Mouse (Mus musculus): ENCODE measurements around the gene Atg5.
"Not testable (repeated sequence)": the region's sequence is repeated elsewhere in the genome, so short reads cannot be mapped to it uniquely, and the experiment has no call there.

The Atg5 gene

DNA sequence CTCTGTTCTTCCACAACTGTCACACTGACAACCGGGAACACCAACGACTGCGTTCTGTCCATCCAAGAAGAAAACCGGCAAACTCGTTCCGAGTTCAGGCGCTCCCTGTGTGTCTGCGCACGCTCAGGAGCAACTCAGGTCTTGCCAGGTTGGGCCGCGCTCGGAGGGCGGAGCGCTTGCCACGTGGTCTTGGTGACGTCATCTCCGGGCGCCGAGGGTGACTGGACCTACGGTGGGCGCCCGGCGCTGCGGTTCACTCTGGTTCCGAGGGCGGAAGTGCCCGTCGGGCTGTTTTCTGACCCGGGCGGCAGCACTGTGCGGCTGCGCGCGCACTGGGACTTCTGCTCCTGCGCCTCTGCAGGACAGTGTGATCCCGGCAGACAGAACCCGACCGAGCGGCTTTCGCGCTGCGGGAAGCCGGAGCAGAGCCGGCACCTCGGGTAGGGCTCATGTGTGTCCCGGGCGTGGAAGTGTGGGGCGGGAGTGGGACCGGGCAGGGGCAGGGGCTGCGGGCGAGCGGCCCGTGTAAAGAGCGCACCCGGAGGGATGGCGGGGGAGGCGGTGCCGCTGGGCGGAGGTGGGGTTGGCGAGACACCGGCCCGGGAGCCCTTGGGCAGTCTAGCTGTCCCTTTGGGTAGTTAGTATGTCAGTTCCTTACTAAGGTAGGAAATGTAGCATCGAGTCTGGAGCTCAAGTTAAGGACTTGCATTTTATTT, at the start of gene Atg5:
Gene Atg5, plus strand, starts transcription at position 214 of the 716 bp plus-strand sequence.
- peak; percentile 99 for DNase-seq (ENCODE audit: low spot score)

GRCm38 (mm10) chr10:44219073-44219472, 49.1 kb upstream of the Atg5 start:
- not testable (repeated sequence) for DNase-seq (ENCODE audit: low spot score)

DNA sequence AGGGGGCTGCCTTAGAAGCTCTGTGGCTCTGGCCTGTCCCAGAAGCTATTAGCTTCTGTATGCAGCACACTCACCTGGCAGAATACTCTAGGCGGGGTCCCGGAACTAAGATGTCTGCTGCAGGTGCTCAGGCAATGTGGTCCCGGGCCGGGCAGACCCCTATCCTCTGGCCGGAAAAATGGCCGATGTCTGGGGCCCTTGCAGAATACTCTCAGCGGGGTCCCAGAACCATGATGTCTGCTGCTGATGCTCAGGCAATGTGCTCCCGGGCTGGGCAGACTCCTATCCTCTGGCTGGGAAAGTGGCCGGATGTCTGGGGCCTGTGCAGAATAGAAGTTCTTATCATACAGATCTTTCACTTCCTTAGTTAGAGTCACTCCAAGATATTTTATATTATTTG, 43.8 kb upstream of the Atg5 start:
- no peak for DNase-seq (ENCODE audit: low spot score)

DNA sequence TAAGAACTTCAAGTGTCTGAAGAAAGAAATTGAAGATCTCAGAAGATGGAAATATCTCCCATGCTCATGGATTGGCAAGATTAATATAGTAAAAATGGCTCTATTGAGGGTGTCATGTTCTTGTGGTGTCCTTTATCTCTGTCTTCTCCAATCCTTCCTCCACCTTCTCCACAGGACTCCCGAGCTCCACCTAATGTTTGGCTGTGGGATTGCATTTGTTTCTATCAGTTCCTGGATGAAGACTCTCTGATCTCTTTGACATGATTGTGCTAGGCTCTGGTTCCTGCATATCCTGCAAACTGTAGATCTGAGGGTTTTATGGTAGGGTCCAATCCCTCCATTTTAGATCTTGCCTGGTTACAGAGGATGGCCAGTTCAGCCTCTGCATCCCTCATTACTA, 34.8 kb upstream of the Atg5 start:
- DNase-seq (ENCODE audit: low spot score): not testable (repeated sequence)

DNA sequence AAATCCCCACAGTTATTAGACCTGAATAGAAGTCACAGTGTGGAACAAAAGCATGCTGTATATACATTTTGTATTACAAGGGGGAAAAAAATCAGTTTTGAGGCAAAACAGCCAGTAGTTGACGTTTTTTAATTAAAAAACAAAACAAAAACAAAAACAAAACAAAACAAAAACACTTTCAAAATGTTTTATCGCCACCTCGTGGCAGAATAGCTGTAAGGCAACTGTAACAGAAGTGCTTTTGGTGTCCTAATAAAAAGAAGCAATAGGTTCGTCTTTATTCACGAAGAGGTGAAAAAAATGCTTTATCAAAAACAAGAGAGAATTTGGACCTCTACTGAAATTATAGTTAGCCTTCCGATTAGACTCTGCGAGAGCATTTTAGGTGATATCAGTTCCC, 32.9 kb upstream of the Atg5 start:
- not testable (repeated sequence) for DNase-seq (ENCODE audit: low spot score)

DNA sequence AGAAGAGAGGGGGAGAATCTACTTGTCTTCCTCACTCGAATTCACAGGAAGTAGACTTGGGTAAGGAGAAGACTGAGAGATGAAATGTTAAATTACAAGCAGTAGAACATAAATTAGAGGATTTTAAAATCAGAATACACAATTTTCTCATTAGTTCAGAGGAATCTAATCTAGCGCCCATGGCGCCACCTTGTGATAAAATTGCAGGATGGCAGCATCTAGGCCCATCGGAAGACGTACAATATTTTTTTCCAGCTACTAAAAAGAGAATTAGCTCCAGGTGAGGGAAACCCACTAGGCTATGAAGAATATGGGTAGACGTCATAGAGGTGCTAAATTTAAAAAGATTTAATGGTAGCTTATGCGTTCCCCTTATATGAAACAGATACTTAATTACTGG, 11.5 kb upstream of the Atg5 start:
- DNase-seq (ENCODE audit: low spot score): no peak

GRCm38 (mm10) chr10:44265835-44266234, 2.3 kb upstream of the Atg5 start:
- DNase-seq (ENCODE audit: low spot score): no peak

GRCm38 (mm10) chr10:44266561-44266960, 1.6 kb upstream of the Atg5 start:
- no peak for DNase-seq (ENCODE audit: low spot score)

GRCm38 (mm10) chr10:44267426-44268142, 574 bp upstream of the Atg5 start:
- DNase-seq (ENCODE audit: low spot score): no peak

- no peak for DNase-seq (ENCODE audit: low spot score)
Measured at GRCm38 (mm10) chr10:44269211-44269610, 1.1 kb downstream of the Atg5 start.

- no peak for DNase-seq (ENCODE audit: low spot score)
Measured at GRCm38 (mm10) chr10:44282323-44282722, 14.2 kb downstream of the Atg5 start.

GRCm38 (mm10) chr10:44285106-44285505, 16.9 kb downstream of the Atg5 start:
- no peak for DNase-seq (ENCODE audit: low spot score)

GRCm38 (mm10) chr10:44285935-44286334, 17.8 kb downstream of the Atg5 start:
- no peak for DNase-seq (ENCODE audit: low spot score)

GRCm38 (mm10) chr10:44290876-44291275, 22.7 kb downstream of the Atg5 start:
- DNase-seq (ENCODE audit: low spot score): no peak

DNA sequence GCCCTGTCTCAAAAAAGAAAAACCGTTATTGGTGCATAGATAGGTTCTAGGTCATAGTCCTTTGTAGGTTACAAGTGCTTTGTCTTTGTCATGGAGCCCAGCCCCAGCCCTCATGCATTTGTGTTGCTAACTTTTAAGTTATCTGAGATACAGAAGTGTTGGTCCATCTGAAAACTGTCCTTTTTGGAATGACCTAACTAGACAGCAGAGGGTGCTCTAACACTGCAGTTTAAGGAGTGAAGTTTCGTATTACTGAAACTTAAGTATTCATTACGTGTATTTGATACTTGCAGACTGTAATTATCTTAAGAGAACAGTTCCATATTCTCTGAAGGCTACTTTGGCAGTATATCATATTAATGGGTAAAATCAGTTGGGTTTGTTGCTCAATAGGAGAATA, 24.0 kb downstream of the Atg5 start:
- DNase-seq (ENCODE audit: low spot score): no peak

- no peak for DNase-seq (ENCODE audit: low spot score)
Measured at GRCm38 (mm10) chr10:44299165-44299564, 31.0 kb downstream of the Atg5 start.

GRCm38 (mm10) chr10:44300078-44300477, 31.9 kb downstream of the Atg5 start:
- DNase-seq (ENCODE audit: low spot score): no peak

- no peak for DNase-seq (ENCODE audit: low spot score)
Measured at GRCm38 (mm10) chr10:44303648-44304329, 35.6 kb downstream of the Atg5 start.

- DNase-seq (ENCODE audit: low spot score): no peak
Measured at GRCm38 (mm10) chr10:44304330-44304717, 36.2 kb downstream of the Atg5 start.

- no peak for DNase-seq (ENCODE audit: low spot score)
Measured at GRCm38 (mm10) chr10:44304845-44305244, 36.7 kb downstream of the Atg5 start.

DNA sequence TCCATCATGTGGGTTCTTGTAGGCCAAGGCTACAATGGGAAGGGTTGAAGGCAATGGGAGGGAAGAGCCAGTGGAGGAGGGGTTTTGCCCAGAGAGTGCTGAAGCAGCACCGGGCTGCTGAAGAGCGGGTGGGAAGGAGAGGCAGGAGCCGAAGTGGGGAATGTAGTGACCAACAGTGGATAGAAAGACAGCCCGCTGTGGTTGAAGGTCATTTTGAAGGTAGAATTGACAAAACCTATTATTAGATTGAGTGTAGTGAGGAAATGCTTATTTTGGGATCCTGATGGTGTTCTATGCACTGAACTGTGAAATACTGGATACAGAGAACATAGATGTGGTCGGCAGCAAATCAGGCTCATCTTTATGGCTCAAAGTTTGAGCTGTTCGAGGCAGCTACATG, 38.1 kb downstream of the Atg5 start:
- DNase-seq (ENCODE audit: low spot score): no peak

DNA sequence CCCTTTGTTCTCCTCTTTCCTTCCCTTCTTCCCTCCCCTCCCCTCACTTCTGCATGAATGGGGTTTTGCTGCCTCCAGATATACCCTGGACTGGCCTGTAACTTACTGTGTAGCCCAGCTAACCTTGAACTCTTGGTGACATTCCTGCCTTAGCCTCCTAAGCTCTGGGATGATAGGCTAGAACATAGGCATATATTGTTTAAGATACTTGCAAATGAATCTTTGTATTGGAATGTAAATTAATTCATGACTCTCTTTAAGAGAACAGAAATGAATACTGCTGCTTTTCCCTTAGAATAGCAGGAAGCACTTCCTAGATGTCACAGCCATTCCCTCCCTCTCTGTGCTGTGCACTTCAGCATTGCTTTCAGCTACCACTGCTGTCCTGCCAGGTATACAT, 40.1 kb downstream of the Atg5 start:
- DNase-seq (ENCODE audit: low spot score): no peak

- DNase-seq (ENCODE audit: low spot score): no peak
Measured at GRCm38 (mm10) chr10:44309250-44309649, 41.1 kb downstream of the Atg5 start.

Measured in testis, postnatal 14 days (tissue).